In genomic region chr15:99919601-99920158, GRCm38 (mm10) we compare ENCODE assay signal across 34 mouse cellular contexts. TPM values are rescaled to one million over a fixed set of nuclear protein-coding genes. Genes with fewer than 3 reads are reported as not detected.
DNase-seq lines count a peak whose midpoint lies in the region; ATAC-seq and TF ChIP-seq lines count a peak whose summit lies in the region.
"Had no signal": no experiment of that assay in that cellular context is flagged by ENCODE, and none has a peak within 500 bp of the region (broad histone marks: within the 10 kb centered on the region; RNA-seq: fewer than 3 reads in every experiment).

No protein-coding gene starts in this region.

- 87% methylated on average over 15 of the region's 15 CpGs for WGBS in hindbrain, embryonic 10.5 days
- WGBS in hindbrain, postnatal 0 days, result 68% methylated on average over 15 of the region's 15 CpGs
- WGBS in liver, embryonic 13.5 days (ENCODE audit: insufficient replicate concordance), result 65% methylated on average over 15 of the region's 15 CpGs
- 69% methylated on average over 15 of the region's 15 CpGs for WGBS in hindbrain, embryonic 13.5 days
- WGBS in liver, postnatal 0 days (ENCODE audit: insufficient replicate concordance), result 63% methylated on average over 15 of the region's 15 CpGs
- WGBS in forebrain, embryonic 10.5 days, result 93% methylated on average over 15 of the region's 15 CpGs

- H3K36me3 ChIP-seq in hindbrain, embryonic 10.5 days, result no peaks in the 10 kb centered on the region
- no peaks in the 10 kb centered on the region for H3K36me3 ChIP-seq in hindbrain, postnatal 0 days (ENCODE audit: insufficient read depth, low read length)
- no peaks in the 10 kb centered on the region for H3K36me3 ChIP-seq in liver, embryonic 13.5 days
- no peaks in the 10 kb centered on the region for H3K36me3 ChIP-seq in hindbrain, embryonic 13.5 days
- no peaks in the 10 kb centered on the region for H3K36me3 ChIP-seq in liver, postnatal 0 days (replicated peaks; ENCODE audit: insufficient read depth, low read length)
- no peaks in the 10 kb centered on the region for H3K36me3 ChIP-seq in forebrain, embryonic 10.5 days (replicated peaks)
- H3K36me3 ChIP-seq: embryonic facial prominence, embryonic 12.5 days; midbrain, embryonic 10.5 days; midbrain, embryonic 15.5 days; neural tube, embryonic 15.5 days had no signal

- H3K9ac ChIP-seq in hindbrain, postnatal 0 days (replicated peaks; ENCODE audit: low read length), result no peak overlapping the region
- no peak overlapping the region for H3K9ac ChIP-seq in liver, embryonic 13.5 days
- peak overlapping the region; percentile 46; the same call in 1 of the 2 replicates for H3K9ac ChIP-seq in hindbrain, embryonic 13.5 days
- H3K9ac ChIP-seq in liver, postnatal 0 days (replicated peaks), result no peak overlapping the region
- H3K9ac ChIP-seq: embryonic facial prominence, embryonic 12.5 days; lung, embryonic 14.5 days; midbrain, embryonic 15.5 days; neural tube, embryonic 15.5 days had no signal

- no peaks in the 10 kb centered on the region for H3K27me3 ChIP-seq in hindbrain, embryonic 10.5 days (ENCODE audit: insufficient read depth, poor library complexity, severe bottlenecking)
- H3K27me3 ChIP-seq in hindbrain, postnatal 0 days (ENCODE audit: insufficient read depth, low read length), result no peaks in the 10 kb centered on the region
- no peaks in the 10 kb centered on the region for H3K27me3 ChIP-seq in liver, embryonic 13.5 days
- H3K27me3 ChIP-seq in hindbrain, embryonic 13.5 days, result no peaks in the 10 kb centered on the region
- no peaks in the 10 kb centered on the region for H3K27me3 ChIP-seq in liver, postnatal 0 days (ENCODE audit: insufficient read depth, low read length)
- no peaks in the 10 kb centered on the region for H3K27me3 ChIP-seq in forebrain, embryonic 10.5 days (ENCODE audit: poor library complexity, severe bottlenecking)
- H3K27me3 ChIP-seq: CH12.LX; embryonic facial prominence, embryonic 12.5 days; midbrain, embryonic 15.5 days; neural tube, embryonic 15.5 days had no signal

- peaks cover 5% of the 10 kb centered on the region for H3K4me1 ChIP-seq in hindbrain, embryonic 10.5 days (replicated peaks)
- no peaks in the 10 kb centered on the region for H3K4me1 ChIP-seq in hindbrain, postnatal 0 days (ENCODE audit: insufficient read depth, low read length)
- peaks cover 13% of the 10 kb centered on the region; the same call in 1 of the 2 replicates for H3K4me1 ChIP-seq in liver, embryonic 13.5 days (replicated peaks)
- H3K4me1 ChIP-seq in hindbrain, embryonic 13.5 days (replicated peaks), result 0 out of 2 replicates have a peak, but pooled peaks cover 4% of the 10 kb centered on the region
- peaks cover 9% of the 10 kb centered on the region for H3K4me1 ChIP-seq in liver, postnatal 0 days (ENCODE audit: insufficient read depth)
- H3K4me1 ChIP-seq in forebrain, embryonic 10.5 days, result no peaks in the 10 kb centered on the region; the same call in 1 of the 2 replicates
- H3K4me1 ChIP-seq: embryonic facial prominence, embryonic 12.5 days; midbrain, embryonic 10.5 days; midbrain, embryonic 15.5 days; neural tube, embryonic 15.5 days had no signal

- TF ChIP-seq CTCF in hindbrain, postnatal 0 days (IDR thresholded peaks at IDR 0.05; ENCODE audit: low read depth), result no peak
- no peak for TF ChIP-seq CTCF in liver, postnatal 0 days (IDR thresholded peaks at IDR 0.05; ENCODE audit: low read depth)

- H3K27ac ChIP-seq in hindbrain, embryonic 10.5 days, result peak overlapping the region; percentile 53; the same call in 1 of the 2 replicates
- no peak overlapping the region for H3K27ac ChIP-seq in hindbrain, postnatal 0 days
- H3K27ac ChIP-seq in liver, embryonic 13.5 days, result peak overlapping the region; percentile 39; the same call in 1 of the 2 replicates
- peak overlapping the region; percentile 69 for H3K27ac ChIP-seq in hindbrain, embryonic 13.5 days
- H3K27ac ChIP-seq in liver, postnatal 0 days (ENCODE audit: low read depth), result peak overlapping the region; percentile 85
- no peak overlapping the region for H3K27ac ChIP-seq in forebrain, embryonic 10.5 days
- H3K27ac ChIP-seq: embryonic facial prominence, embryonic 12.5 days; midbrain, embryonic 10.5 days; midbrain, embryonic 15.5 days; neural tube, embryonic 15.5 days had no signal

- no peaks in the 10 kb centered on the region for H3K9me3 ChIP-seq in hindbrain, embryonic 10.5 days
- no peaks in the 10 kb centered on the region for H3K9me3 ChIP-seq in hindbrain, postnatal 0 days (ENCODE audit: low read length)
- H3K9me3 ChIP-seq in liver, embryonic 13.5 days (replicated peaks), result no peaks in the 10 kb centered on the region
- H3K9me3 ChIP-seq in hindbrain, embryonic 13.5 days, result no peaks in the 10 kb centered on the region
- no peaks in the 10 kb centered on the region for H3K9me3 ChIP-seq in liver, postnatal 0 days (ENCODE audit: low read length)
- H3K9me3 ChIP-seq in forebrain, embryonic 10.5 days, result no peaks in the 10 kb centered on the region
- H3K9me3 ChIP-seq: embryonic facial prominence, embryonic 12.5 days; midbrain, embryonic 10.5 days; midbrain, embryonic 15.5 days; neural tube, embryonic 15.5 days had no signal

- no peak for TF ChIP-seq EP300 in liver, postnatal 0 days (IDR thresholded peaks at IDR 0.05; ENCODE audit: low read depth)

- ATAC-seq in hindbrain, postnatal 0 days, result no peak
- no peak for ATAC-seq in liver, embryonic 13.5 days (ENCODE audit: low read depth)
- no peak for ATAC-seq in hindbrain, embryonic 13.5 days (ENCODE audit: low FRiP score)
- ATAC-seq in liver, postnatal 0 days, result peak; percentile 71
- ATAC-seq: forebrain, embryonic 16.5 days; intestine, postnatal 0 days; midbrain, embryonic 15.5 days had no signal

- H3K4me3 ChIP-seq in hindbrain, embryonic 10.5 days, result no peak overlapping the region
- no peak overlapping the region for H3K4me3 ChIP-seq in hindbrain, postnatal 0 days (ENCODE audit: low read length)
- H3K4me3 ChIP-seq in liver, embryonic 13.5 days (replicated peaks), result no peak overlapping the region
- H3K4me3 ChIP-seq in hindbrain, embryonic 13.5 days, result no peak overlapping the region
- H3K4me3 ChIP-seq in liver, postnatal 0 days (ENCODE audit: low read depth, low read length), result no peak overlapping the region
- H3K4me3 ChIP-seq in forebrain, embryonic 10.5 days, result no peak overlapping the region
- H3K4me3 ChIP-seq: embryonic facial prominence, embryonic 12.5 days; midbrain, embryonic 10.5 days; midbrain, embryonic 15.5 days; neural tube, embryonic 15.5 days had no signal

- H3K4me2 ChIP-seq in hindbrain, postnatal 0 days (ENCODE audit: low read depth, low read length), result no peak overlapping the region
- no peak overlapping the region for H3K4me2 ChIP-seq in liver, embryonic 13.5 days
- H3K4me2 ChIP-seq in hindbrain, embryonic 13.5 days, result peak overlapping the region; percentile 17
- H3K4me2 ChIP-seq in liver, postnatal 0 days (ENCODE audit: low read depth, low read length), result peak overlapping the region; percentile 20
- H3K4me2 ChIP-seq: embryonic facial prominence, embryonic 12.5 days; lung, embryonic 14.5 days; midbrain, embryonic 15.5 days; neural tube, embryonic 15.5 days had no signal

- no peak for DNase-seq in hindbrain, embryonic 10.5 days (ENCODE audit: low spot score)
- DNase-seq in hindbrain, postnatal 0 days (ENCODE audit: low spot score), result no peak
- no peak for DNase-seq in liver, embryonic 13.5 days
- no peak for DNase-seq in liver
- DNase-seq in liver, postnatal 0 days, result peak; percentile 44
- no peak for DNase-seq in forebrain, embryonic 10.5 days (ENCODE audit: extremely low spot score, low spot score)
- DNase-seq in adrenal gland, adult 8-10 months, result no peak
- DNase-seq: adrenal gland, postnatal 10 days; cerebellum, adult 8-10 months; cerebellum, postnatal 25 days; gastrocnemius, postnatal 10 days; heart, postnatal 14 days; kidney, postnatal 4 days; left cerebral cortex, postnatal 4 days; lung, embryonic 14.5 days; retina, postnatal 1 day; right cerebral cortex, postnatal 14 days; thymus, adult 18-20 months; thymus, postnatal 25 days had no signal

RNA-seq across cellular contexts. Expression of gene Lima1, which starts 44.4 kb away (rescaled TPM):
- polyA plus RNA-seq in hindbrain, embryonic 10.5 days (2016; fragmentation: Nextera tagmentation; extraction: Ambion mirVana), result 29.5 and 33.4 TPM in 2 replicates
- total RNA-seq in hindbrain, postnatal 0 days (2014; rRNA removed), result 5.8 and 6.9 TPM in 2 replicates
- polyA plus RNA-seq in hindbrain, postnatal 0 days (2015; fragmentation: Nextera tagmentation; extraction: Ambion mirVana), result 8.0 and 10.4 TPM in 2 replicates
- 7.8 and 12.0 TPM in 2 replicates for polyA plus RNA-seq in liver, embryonic 13.5 days (2015; fragmentation: Nextera tagmentation; extraction: Ambion mirVana)
- 20.6 and 20.9 TPM in 2 replicates for polyA plus RNA-seq in hindbrain, embryonic 13.5 days (2015; fragmentation: Nextera tagmentation; extraction: Ambion mirVana)
- polyA plus RNA-seq in liver, postnatal 0 days (2015; fragmentation: Nextera tagmentation; extraction: Ambion mirVana), result 14.8 and 15.0 TPM in 2 replicates
- polyA plus RNA-seq in forebrain, embryonic 10.5 days (2016; fragmentation: Nextera tagmentation; extraction: Ambion mirVana), result 39.6 and 43.4 TPM in 2 replicates
- 10 to 100 TPM; 42.8 to 70.7 (median 52.7) TPM for total RNA-seq in adrenal gland, adult 8-10 months (2022)

RNA-seq across cellular contexts. Expression of gene Fam186a, which starts 47.2 kb away (rescaled TPM):
- not detected in 2 replicates for polyA plus RNA-seq in hindbrain, embryonic 10.5 days (2016; fragmentation: Nextera tagmentation; extraction: Ambion mirVana)
- total RNA-seq in hindbrain, postnatal 0 days (2014; rRNA removed), result 0.47 TPM in 1 of 2 replicates, not detected in the other
- polyA plus RNA-seq in hindbrain, postnatal 0 days (2015; fragmentation: Nextera tagmentation; extraction: Ambion mirVana), result 0.18 TPM in 1 of 2 replicates, not detected in the other
- polyA plus RNA-seq in liver, embryonic 13.5 days (2015; fragmentation: Nextera tagmentation; extraction: Ambion mirVana), result not detected in 2 replicates
- polyA plus RNA-seq in hindbrain, embryonic 13.5 days (2015; fragmentation: Nextera tagmentation; extraction: Ambion mirVana), result not detected in 2 replicates
- not detected in 2 replicates for polyA plus RNA-seq in liver, postnatal 0 days (2015; fragmentation: Nextera tagmentation; extraction: Ambion mirVana)
- 0.01 TPM in 1 of 2 replicates, not detected in the other for polyA plus RNA-seq in forebrain, embryonic 10.5 days (2016; fragmentation: Nextera tagmentation; extraction: Ambion mirVana)
- total RNA-seq in adrenal gland, adult 8-10 months (2022), result under 1 TPM; 0.08 to 0.31 (median 0.15) TPM
- total RNA-seq: CH12.LX; granulocyte monocyte progenitor cell, adult 5-6 weeks; megakaryocyte progenitor cell, adult 5-6 weeks had no signal
- polyA plus RNA-seq: C2C12; embryonic facial prominence, embryonic 12.5 days; forebrain, embryonic 11.5 days; forebrain, embryonic 16.5 days; heart, embryonic 14.5 days; intestine, postnatal 0 days; midbrain, embryonic 10.5 days; midbrain, embryonic 15.5 days; neural tube, embryonic 15.5 days; small intestine, adult 2 months; stomach, embryonic 14.5 days had no signal

RNA-seq across cellular contexts. Expression of gene Larp4, which starts 50.2 kb away (rescaled TPM):
- polyA plus RNA-seq in hindbrain, embryonic 10.5 days (2016; fragmentation: Nextera tagmentation; extraction: Ambion mirVana), result 25.8 and 35.2 TPM in 2 replicates
- 61.3 and 62.1 TPM in 2 replicates for total RNA-seq in hindbrain, postnatal 0 days (2014; rRNA removed)
- 19.5 and 21.2 TPM in 2 replicates for polyA plus RNA-seq in hindbrain, postnatal 0 days (2015; fragmentation: Nextera tagmentation; extraction: Ambion mirVana)
- 20.0 and 26.6 TPM in 2 replicates for polyA plus RNA-seq in liver, embryonic 13.5 days (2015; fragmentation: Nextera tagmentation; extraction: Ambion mirVana)
- 23.1 and 23.3 TPM in 2 replicates for polyA plus RNA-seq in hindbrain, embryonic 13.5 days (2015; fragmentation: Nextera tagmentation; extraction: Ambion mirVana)
- 16.2 and 17.3 TPM in 2 replicates for polyA plus RNA-seq in liver, postnatal 0 days (2015; fragmentation: Nextera tagmentation; extraction: Ambion mirVana)
- 40.9 and 44.3 TPM in 2 replicates for polyA plus RNA-seq in forebrain, embryonic 10.5 days (2016; fragmentation: Nextera tagmentation; extraction: Ambion mirVana)
- 10 to 100 TPM; 59.9 to 82.8 (median 69.9) TPM for total RNA-seq in adrenal gland, adult 8-10 months (2022)

Comparison
In these comparisons a context has a peak if more than half of its experiments do, and no peak if none do; other contexts are left out.
1. H3K27ac ChIP-seq: peak in hindbrain, embryonic 10.5 days (single experiment), liver, embryonic 13.5 days (single experiment), hindbrain, embryonic 13.5 days (single experiment) and liver, postnatal 0 days (single experiment); none in hindbrain, postnatal 0 days (single experiment) and forebrain, embryonic 10.5 days (single experiment).
2. H3K4me2 ChIP-seq: peak in hindbrain, embryonic 13.5 days (single experiment) and liver, postnatal 0 days (single experiment); none in hindbrain, postnatal 0 days (single experiment) and liver, embryonic 13.5 days (single experiment).